Mouse (Mus musculus): ENCODE measurements around the gene Akr1b8. TPM values are rescaled to one million over a fixed set of nuclear protein-coding genes. Genes with fewer than 3 reads are reported as not detected.

Akr1b8 gene
- 53.5 and 71.1 TPM in 2 replicates for polyA plus RNA-seq (2011; ENCODE audit: insufficient read length, low read depth, missing spikeins)

- Histone ChIP-seq H3K4me1 (ENCODE audit: control insufficient read depth, insufficient read depth, low read length) (peaks cover 7% of the 10 kb centered on the region), H3K27ac (ENCODE audit: insufficient read depth, low read length) (peak within 1 kb of the TSS; percentile 91)
Observed at GRCm38 (mm10) chr6:34353658-34354353, at the start of gene Akr1b8. Gene Akr1b8, plus strand, starts transcription at chr6:34354119.

GRCm38 (mm10) chr6:34304675-34305241 is 49.2 kb upstream of the Akr1b8 start:
- Histone ChIP-seq H3K27ac (ENCODE audit: insufficient read depth, low read length) (no peak overlapping the region), H3K4me3 (ENCODE audit: insufficient read depth, low read length) (no peak overlapping the region), H3K4me1 (ENCODE audit: control insufficient read depth, insufficient read depth, low read length) (no peaks in the 10 kb centered on the region)
- TF ChIP-seq POLR2A (IDR thresholded peaks at IDR 0.05; ENCODE audit: low read depth, low read length) (no peak), CTCF (IDR thresholded peaks at IDR 0.05; ENCODE audit: borderline replicate concordance, insufficient read depth, low read length) (no peak)

More at GRCm38 (mm10) chr6:34353658-34354353, at the start of gene Akr1b8:
- peak; percentile 70 for TF ChIP-seq POLR2A (IDR thresholded peaks at IDR 0.05; ENCODE audit: low read depth, low read length)
- no peak for TF ChIP-seq CTCF (IDR thresholded peaks at IDR 0.05; ENCODE audit: borderline replicate concordance, insufficient read depth, low read length)
- H3K4me3 ChIP-seq (ENCODE audit: insufficient read depth, low read length), result peak within 1 kb of the TSS; percentile 48

- H3K4me3 ChIP-seq (ENCODE audit: insufficient read depth, low read length), result no peak overlapping the region
- no peak overlapping the region for H3K27ac ChIP-seq (ENCODE audit: insufficient read depth, low read length)
- no peak for TF ChIP-seq POLR2A (IDR thresholded peaks at IDR 0.05; ENCODE audit: low read depth, low read length)
- no peak for TF ChIP-seq CTCF (IDR thresholded peaks at IDR 0.05; ENCODE audit: borderline replicate concordance, insufficient read depth, low read length)
- no peaks in the 10 kb centered on the region for H3K4me1 ChIP-seq (ENCODE audit: control insufficient read depth, insufficient read depth, low read length)
Observed at GRCm38 (mm10) chr6:34306797-34307196, 47.1 kb upstream of the Akr1b8 start.

GRCm38 (mm10) chr6:34309526-34309925 is 44.4 kb upstream of the Akr1b8 start:
- TF ChIP-seq POLR2A (IDR thresholded peaks at IDR 0.05; ENCODE audit: low read depth, low read length) (no peak), CTCF (IDR thresholded peaks at IDR 0.05; ENCODE audit: borderline replicate concordance, insufficient read depth, low read length) (no peak)
- no peak overlapping the region for H3K4me3 ChIP-seq (ENCODE audit: insufficient read depth, low read length)
- no peak overlapping the region for H3K27ac ChIP-seq (ENCODE audit: insufficient read depth, low read length)
- no peaks in the 10 kb centered on the region for H3K4me1 ChIP-seq (ENCODE audit: control insufficient read depth, insufficient read depth, low read length)

GRCm38 (mm10) chr6:34310023-34310595 is 43.8 kb upstream of the Akr1b8 start:
- no peak overlapping the region for H3K4me3 ChIP-seq (ENCODE audit: insufficient read depth, low read length)
- TF ChIP-seq CTCF (IDR thresholded peaks at IDR 0.05; ENCODE audit: borderline replicate concordance, insufficient read depth, low read length), result no peak
- no peak for TF ChIP-seq POLR2A (IDR thresholded peaks at IDR 0.05; ENCODE audit: low read depth, low read length)
- no peak overlapping the region for H3K27ac ChIP-seq (ENCODE audit: insufficient read depth, low read length)
- H3K4me1 ChIP-seq (ENCODE audit: control insufficient read depth, insufficient read depth, low read length), result no peaks in the 10 kb centered on the region; the same call in 1 of the 2 replicates

GRCm38 (mm10) chr6:34313386-34313785 is 40.5 kb upstream of the Akr1b8 start:
- H3K4me3 ChIP-seq (ENCODE audit: insufficient read depth, low read length), result no peak overlapping the region
- TF ChIP-seq POLR2A (IDR thresholded peaks at IDR 0.05; ENCODE audit: low read depth, low read length), result no peak
- no peak for TF ChIP-seq CTCF (IDR thresholded peaks at IDR 0.05; ENCODE audit: borderline replicate concordance, insufficient read depth, low read length)

GRCm38 (mm10) chr6:34313921-34314320 is 40.0 kb upstream of the Akr1b8 start:
- Histone ChIP-seq H3K4me1 (ENCODE audit: control insufficient read depth, insufficient read depth, low read length) (peaks cover 4% of the 10 kb centered on the region; the same call in 1 of the 2 replicates), H3K4me3 (ENCODE audit: insufficient read depth, low read length) (no peak overlapping the region), H3K27ac (ENCODE audit: insufficient read depth, low read length) (no peak overlapping the region)
- TF ChIP-seq CTCF (IDR thresholded peaks at IDR 0.05; ENCODE audit: borderline replicate concordance, insufficient read depth, low read length) (no peak), POLR2A (IDR thresholded peaks at IDR 0.05; ENCODE audit: low read depth, low read length) (no peak)

More at GRCm38 (mm10) chr6:34313386-34313785, 40.5 kb upstream of the Akr1b8 start:
- no peak overlapping the region for H3K27ac ChIP-seq (ENCODE audit: insufficient read depth, low read length)
- H3K4me1 ChIP-seq (ENCODE audit: control insufficient read depth, insufficient read depth, low read length), result peaks cover 4% of the 10 kb centered on the region; the same call in 1 of the 2 replicates

- 0 out of 2 replicates have a peak within 1 kb of the TSS, but pooled peaks have one; percentile 35 for H3K27ac ChIP-seq (ENCODE audit: insufficient read depth, low read length)
- H3K4me3 ChIP-seq (ENCODE audit: insufficient read depth, low read length), result peak within 1 kb of the TSS; percentile 88
- peaks cover 4% of the 10 kb centered on the region; the same call in 1 of the 2 replicates for H3K4me1 ChIP-seq (ENCODE audit: control insufficient read depth, insufficient read depth, low read length)
- TF ChIP-seq CTCF (IDR thresholded peaks at IDR 0.05; ENCODE audit: borderline replicate concordance, insufficient read depth, low read length), result peak; percentile 47; the same call in 1 of the 2 replicates
- peak; percentile 76 for TF ChIP-seq POLR2A (IDR thresholded peaks at IDR 0.05; ENCODE audit: low read depth, low read length)
Observed at GRCm38 (mm10) chr6:34316854-34317771, 36.8 kb upstream of the Akr1b8 start, which contains the start of gene Akr1b3. Gene Akr1b3, minus strand, starts transcription at chr6:34317478.

- TF ChIP-seq CTCF (IDR thresholded peaks at IDR 0.05; ENCODE audit: borderline replicate concordance, insufficient read depth, low read length) (no peak), POLR2A (IDR thresholded peaks at IDR 0.05; ENCODE audit: low read depth, low read length) (no peak)
- H3K4me1 ChIP-seq (ENCODE audit: control insufficient read depth, insufficient read depth, low read length), result peaks cover 4% of the 10 kb centered on the region; the same call in 1 of the 2 replicates
- no peak overlapping the region for H3K27ac ChIP-seq (ENCODE audit: insufficient read depth, low read length)
- H3K4me3 ChIP-seq (ENCODE audit: insufficient read depth, low read length), result no peak overlapping the region
Observed at GRCm38 (mm10) chr6:34318172-34318571, 35.7 kb upstream of the Akr1b8 start.

Data from embryonic fibroblast, embryonic 13.5 days (primary cell).